Mouse (Mus musculus): ENCODE results near the gene Nanog. TPM values are rescaled to one million over a fixed set of nuclear protein-coding genes. Genes with fewer than 3 reads are reported as not detected.
"Not testable (repeated sequence)": the region's sequence is repeated elsewhere in the genome, so short reads cannot be mapped to it uniquely, and the experiment has no call there.

The Nanog gene
- polyA plus RNA-seq, 1 experiment, result 0.10 TPM

DNA sequence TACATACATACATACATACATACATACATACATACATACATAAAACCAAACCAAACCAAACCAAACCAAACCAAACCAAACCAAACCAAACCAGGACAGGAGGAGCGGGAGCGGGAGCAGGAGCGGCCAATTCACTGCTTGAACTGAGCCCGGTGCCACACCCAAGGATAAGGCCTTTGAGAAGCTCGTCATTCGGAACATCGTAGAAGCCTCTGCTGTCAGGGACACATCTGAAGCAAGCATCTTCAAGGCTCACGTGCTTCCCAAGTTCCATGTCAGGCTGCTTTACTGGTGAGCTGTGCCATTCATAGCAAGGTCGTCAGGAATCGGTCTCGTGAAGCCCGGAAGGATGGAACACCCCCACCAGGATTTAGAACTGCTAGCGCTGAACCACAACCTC lies 20.6 kb upstream of the Nanog start:
- Histone ChIP-seq H3ac (ENCODE audit: control insufficient read depth, insufficient read length) (no peak overlapping the region), H3K36me3 (ENCODE audit: control insufficient read depth, insufficient read depth) (no peaks in the 10 kb centered on the region), H3K27me3 (ENCODE audit: control insufficient read depth, insufficient read depth, insufficient read length) (no peaks in the 10 kb centered on the region), H3K4me2 (ENCODE audit: low read depth) (no peak overlapping the region), H3K79me2 (ENCODE audit: control insufficient read depth, insufficient read depth) (no peaks in the 10 kb centered on the region), H3K4me3 (no peak overlapping the region)
- TF ChIP-seq USF1 (IDR thresholded peaks at IDR 0.05; ENCODE audit: low read depth) (no peak), REST (IDR thresholded peaks at IDR 0.05; ENCODE audit: insufficient read depth, insufficient read length) (no peak), E2F4 (IDR thresholded peaks at IDR 0.05; ENCODE audit: insufficient read depth) (no peak), MAX (IDR thresholded peaks at IDR 0.05; ENCODE audit: low read depth) (no peak), SRF (IDR thresholded peaks at IDR 0.05; ENCODE audit: control insufficient read depth, insufficient read length, low read depth) (no peak), CEBPB (IDR thresholded peaks at IDR 0.05; ENCODE audit: insufficient read depth, poor library complexity, severe bottlenecking) (no peak), TCF3 (IDR thresholded peaks at IDR 0.05; ENCODE audit: insufficient read length, low read depth) (no peak), POLR2A (IDR thresholded peaks at IDR 0.05; ENCODE audit: insufficient read length, low read depth) (no peak), MYOG (IDR thresholded peaks at IDR 0.05; ENCODE audit: control insufficient read depth in 1 of 3, insufficient read depth in 1 of 3, insufficient read length in 2 of 3, low read depth in 2 of 3) (no peak), MYOD1 (IDR thresholded peaks at IDR 0.05; ENCODE audit: control insufficient read depth in 1 of 3, insufficient read length in 2 of 3, low read depth in 2 of 3) (no peak), TCF12 (IDR thresholded peaks at IDR 0.05; ENCODE audit: insufficient read depth, poor library complexity, severe bottlenecking) (no peak), POLR2AphosphoS2 (IDR thresholded peaks at IDR 0.05; ENCODE audit: insufficient read length, low read depth) (no peak)

DNA sequence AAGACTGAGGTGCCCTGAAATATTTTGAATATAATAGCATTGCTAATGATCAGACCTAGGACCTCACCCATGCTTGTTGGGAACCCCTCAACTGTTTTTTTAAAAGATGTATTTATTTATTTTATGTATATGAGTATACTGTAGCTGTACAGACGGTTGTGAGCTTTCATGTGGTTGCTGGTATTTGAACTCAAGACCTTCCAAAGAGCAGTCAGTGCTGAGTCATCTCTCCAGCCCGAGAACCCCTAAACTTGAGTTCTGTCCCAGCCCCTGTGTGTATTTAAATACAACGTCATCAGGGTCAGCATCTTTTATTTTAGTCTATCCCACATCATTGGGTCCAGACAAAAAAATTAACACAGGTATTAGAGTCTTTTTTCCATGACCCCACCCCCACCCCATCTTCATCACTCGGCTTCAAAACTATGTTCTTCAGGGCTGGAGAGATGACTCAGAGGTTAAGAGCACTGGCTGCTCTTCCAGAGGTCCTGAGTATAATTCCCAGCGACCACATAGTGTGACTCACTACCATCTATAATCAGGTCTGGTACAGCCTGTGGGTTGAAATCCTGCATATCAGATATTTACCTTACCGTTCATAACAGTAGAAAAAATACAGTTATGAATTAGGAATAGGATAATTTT lies 17.8 kb upstream of the Nanog start:
- H3K36me3 ChIP-seq (ENCODE audit: control insufficient read depth, insufficient read depth), result no peaks in the 10 kb centered on the region
- no peak overlapping the region for H3K4me3 ChIP-seq
- H3K27me3 ChIP-seq (ENCODE audit: control insufficient read depth, insufficient read depth, insufficient read length), result no peaks in the 10 kb centered on the region
- peak overlapping the region; percentile 58 for H3K4me2 ChIP-seq (ENCODE audit: low read depth)
- H3K79me2 ChIP-seq (ENCODE audit: control insufficient read depth, insufficient read depth), result no peaks in the 10 kb centered on the region
- H3ac ChIP-seq (ENCODE audit: control insufficient read depth, insufficient read length), result no peak overlapping the region
- TF ChIP-seq POLR2AphosphoS2 (IDR thresholded peaks at IDR 0.05; ENCODE audit: insufficient read length, low read depth) (no peak), REST (IDR thresholded peaks at IDR 0.05; ENCODE audit: insufficient read depth, insufficient read length) (no peak), USF1 (IDR thresholded peaks at IDR 0.05; ENCODE audit: low read depth) (no peak), MAX (IDR thresholded peaks at IDR 0.05; ENCODE audit: low read depth) (no peak), E2F4 (IDR thresholded peaks at IDR 0.05; ENCODE audit: insufficient read depth) (no peak), TCF12 (IDR thresholded peaks at IDR 0.05; ENCODE audit: insufficient read depth, poor library complexity, severe bottlenecking) (no peak), MYOD1 (IDR thresholded peaks at IDR 0.05; ENCODE audit: control insufficient read depth in 1 of 3, insufficient read length in 2 of 3, low read depth in 2 of 3) (no peak), MYOG (IDR thresholded peaks at IDR 0.05; ENCODE audit: control insufficient read depth in 1 of 3, insufficient read depth in 1 of 3, insufficient read length in 2 of 3, low read depth in 2 of 3) (no peak), TCF3 (IDR thresholded peaks at IDR 0.05; ENCODE audit: insufficient read length, low read depth) (no peak), POLR2A (IDR thresholded peaks at IDR 0.05; ENCODE audit: insufficient read length, low read depth) (no peak)

GRCm38 (mm10) chr6:122690082-122690481 lies 17.2 kb upstream of the Nanog start:
- no peaks in the 10 kb centered on the region for H3K27me3 ChIP-seq (ENCODE audit: control insufficient read depth, insufficient read depth, insufficient read length)
- no peaks in the 10 kb centered on the region for H3K36me3 ChIP-seq (ENCODE audit: control insufficient read depth, insufficient read depth)
- H3K79me2 ChIP-seq (ENCODE audit: control insufficient read depth, insufficient read depth), result no peaks in the 10 kb centered on the region
- H3K4me3 ChIP-seq, result no peak overlapping the region
- TF ChIP-seq E2F4 (IDR thresholded peaks at IDR 0.05; ENCODE audit: insufficient read depth) (no peak), CEBPB (IDR thresholded peaks at IDR 0.05; ENCODE audit: insufficient read depth, poor library complexity, severe bottlenecking) (no peak), MYOG (IDR thresholded peaks at IDR 0.05; ENCODE audit: control insufficient read depth in 1 of 3, insufficient read depth in 1 of 3, insufficient read length in 2 of 3, low read depth in 2 of 3) (no peak), POLR2AphosphoS2 (IDR thresholded peaks at IDR 0.05; ENCODE audit: insufficient read length, low read depth) (no peak), TCF12 (IDR thresholded peaks at IDR 0.05; ENCODE audit: insufficient read depth, poor library complexity, severe bottlenecking) (no peak), SRF (IDR thresholded peaks at IDR 0.05; ENCODE audit: control insufficient read depth, insufficient read length, low read depth) (no peak), TCF3 (IDR thresholded peaks at IDR 0.05; ENCODE audit: insufficient read length, low read depth) (no peak), MAX (IDR thresholded peaks at IDR 0.05; ENCODE audit: low read depth) (no peak), REST (IDR thresholded peaks at IDR 0.05; ENCODE audit: insufficient read depth, insufficient read length) (no peak), MYOD1 (IDR thresholded peaks at IDR 0.05; ENCODE audit: control insufficient read depth in 1 of 3, insufficient read length in 2 of 3, low read depth in 2 of 3) (no peak), USF1 (IDR thresholded peaks at IDR 0.05; ENCODE audit: low read depth) (no peak), POLR2A (IDR thresholded peaks at IDR 0.05; ENCODE audit: insufficient read length, low read depth) (no peak)
- peak overlapping the region; percentile 58 for H3K4me2 ChIP-seq (ENCODE audit: low read depth)
- H3ac ChIP-seq (ENCODE audit: control insufficient read depth, insufficient read length), result no peak overlapping the region

- no peak overlapping the region for H3K4me2 ChIP-seq (ENCODE audit: low read depth)
- H3K79me2 ChIP-seq (ENCODE audit: control insufficient read depth, insufficient read depth), result no peaks in the 10 kb centered on the region
- TF ChIP-seq TCF3 (IDR thresholded peaks at IDR 0.05; ENCODE audit: insufficient read length, low read depth) (no peak), POLR2AphosphoS2 (IDR thresholded peaks at IDR 0.05; ENCODE audit: insufficient read length, low read depth) (no peak), MYOG (IDR thresholded peaks at IDR 0.05; ENCODE audit: control insufficient read depth in 1 of 3, insufficient read depth in 1 of 3, insufficient read length in 2 of 3, low read depth in 2 of 3) (no peak), TCF12 (IDR thresholded peaks at IDR 0.05; ENCODE audit: insufficient read depth, poor library complexity, severe bottlenecking) (no peak), E2F4 (IDR thresholded peaks at IDR 0.05; ENCODE audit: insufficient read depth) (no peak), POLR2A (IDR thresholded peaks at IDR 0.05; ENCODE audit: insufficient read length, low read depth) (no peak), SRF (IDR thresholded peaks at IDR 0.05; ENCODE audit: control insufficient read depth, insufficient read length, low read depth) (no peak), MYOD1 (IDR thresholded peaks at IDR 0.05; ENCODE audit: control insufficient read depth in 1 of 3, insufficient read length in 2 of 3, low read depth in 2 of 3) (no peak), REST (IDR thresholded peaks at IDR 0.05; ENCODE audit: insufficient read depth, insufficient read length) (no peak), CEBPB (IDR thresholded peaks at IDR 0.05; ENCODE audit: insufficient read depth, poor library complexity, severe bottlenecking) (no peak), MAX (IDR thresholded peaks at IDR 0.05; ENCODE audit: low read depth) (no peak), USF1 (IDR thresholded peaks at IDR 0.05; ENCODE audit: low read depth) (no peak)
- no peak overlapping the region for H3ac ChIP-seq (ENCODE audit: control insufficient read depth, insufficient read length)
- no peaks in the 10 kb centered on the region for H3K36me3 ChIP-seq (ENCODE audit: control insufficient read depth, insufficient read depth)
- H3K27me3 ChIP-seq (ENCODE audit: control insufficient read depth, insufficient read depth, insufficient read length), result no peaks in the 10 kb centered on the region
- H3K4me3 ChIP-seq, result no peak overlapping the region
Measured at GRCm38 (mm10) chr6:122695398-122695797, 11.9 kb upstream of the Nanog start.

GRCm38 (mm10) chr6:122699628-122700027 lies 7.7 kb upstream of the Nanog start:
- H3K36me3 ChIP-seq (ENCODE audit: control insufficient read depth, insufficient read depth); H3K79me2 ChIP-seq (ENCODE audit: control insufficient read depth, insufficient read depth); H3K4me3 ChIP-seq; H3K27me3 ChIP-seq (ENCODE audit: control insufficient read depth, insufficient read depth, insufficient read length); H3K4me2 ChIP-seq (ENCODE audit: low read depth); H3ac ChIP-seq (ENCODE audit: control insufficient read depth, insufficient read length): not testable (repeated sequence)

All from myocyte (in vitro differentiated cells).